Mouse (Mus musculus): ENCODE results near the gene Cpsf4l.

DNA sequence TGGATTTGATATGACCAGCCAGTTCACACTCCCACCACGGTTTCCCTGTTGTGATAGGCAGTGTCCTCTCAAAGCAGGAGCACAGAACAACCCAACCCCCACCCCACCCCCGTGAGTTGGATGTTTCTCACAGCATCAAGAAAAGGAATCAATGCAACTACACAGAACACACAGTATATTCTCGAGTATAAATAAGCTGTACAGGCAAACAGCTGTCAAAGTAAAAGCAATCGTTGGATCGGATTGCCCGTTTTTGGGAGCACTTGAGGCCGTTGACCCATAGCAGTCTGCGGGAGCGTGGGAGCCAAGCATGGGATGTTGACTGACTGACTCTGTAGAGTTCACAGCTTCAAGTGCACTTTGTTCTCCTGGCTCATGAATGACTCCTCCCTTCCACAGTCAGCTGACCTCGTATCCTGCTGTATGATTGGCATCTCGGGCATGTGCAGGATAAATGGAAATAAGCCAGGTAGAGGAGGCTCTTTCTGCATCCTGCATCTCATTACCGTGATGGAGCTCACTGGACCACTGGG is 11.7 kb downstream of the Cpsf4l start:
- TF ChIP-seq GATA1 (IDR thresholded peaks at IDR 0.05; ENCODE audit: borderline replicate concordance, low read length) (no peak), FLI1 (IDR thresholded peaks at IDR 0.05; ENCODE audit: low read length) (no peak)
